Mouse (Mus musculus) heart, adult 2 months (tissue): Measurements from ENCODE around the gene D630003M21Rik. TPM values are rescaled to one million over a fixed set of nuclear protein-coding genes. Genes with fewer than 3 reads are reported as not detected.

Experiments
- DNase-seq, 2 experiments: peaks; one replicate each; pipeline ENCODE4 v3.0.0; 2021
- H3K27ac ChIP-seq: fragments of 200-600 bp; 2 replicates; pipeline ENCODE4 v1.8.1; 2022
- H3K27me3 ChIP-seq: fragments of 200-500 bp; 2 replicates; pipeline ENCODE4 v1.6.1; 2012; ENCODE audit warnings: mild to moderate bottlenecking, low read length, inconsistent platforms, mixed read lengths; ENCODE audit not compliant: control insufficient read depth, insufficient read depth
- H3K36me3 ChIP-seq: fragments of 200-500 bp; 2 replicates; pipeline ENCODE4 v1.6.1; 2012; ENCODE audit warnings: low read length, inconsistent platforms; ENCODE audit not compliant: control insufficient read depth, insufficient read depth
- H3K4me1 ChIP-seq: fragments of 200-500 bp; 2 replicates; pipeline ENCODE4 v1.6.1; 2011; ENCODE audit warnings: low read length; ENCODE audit not compliant: control insufficient read depth, insufficient read depth
- H3K4me3 ChIP-seq: fragments of 200-600 bp; 2 replicates; pipeline ENCODE4 v1.8.1; 2022
- H3K79me2 ChIP-seq: fragments of 200-500 bp; replicated peaks from 2 replicates; pipeline ENCODE4 v1.6.1; 2012; ENCODE audit warnings: mild to moderate bottlenecking, inconsistent platforms, low read length, moderate library complexity, mixed read lengths; ENCODE audit not compliant: control insufficient read depth, insufficient read depth
- H3K9ac ChIP-seq: fragments of 200-500 bp; 2 replicates; pipeline ENCODE4 v1.6.1; 2012; ENCODE audit warnings: low read depth, mild to moderate bottlenecking, control low read depth, inconsistent platforms, low read length, mixed read lengths
- CTCF ChIP-seq: fragments of 200-600 bp; IDR thresholded peaks from 2 replicates; pipeline ENCODE4 v1.8.1; 2022; ENCODE audit warnings: antibody characterized with exemption, mild to moderate bottlenecking, moderate library complexity
- EP300 ChIP-seq: fragments of 200-500 bp; IDR thresholded peaks from 2 replicates; pipeline ENCODE4 v1.6.1; 2011; ENCODE audit warnings: low read depth, low read length, control low read depth; ENCODE audit not compliant: insufficient read depth
- POLR2A ChIP-seq: fragments of 200-500 bp; IDR thresholded peaks from 2 replicates; pipeline ENCODE4 v1.6.1; 2011; ENCODE audit warnings: mild to moderate bottlenecking, low read depth, low read length, control low read depth; ENCODE audit not compliant: insufficient read depth
- WGBS: fragments of 180-500 bp; shearing (Covaris S2); methylation state at CpG from one replicate; pipeline ENCODE4 v1.1.7; 2018; 5-methylcytosine and 5-hydroxymethylcytosine counted together
- intact Hi-C: fragments of 180-260 bp; cut with DNase I; formaldehyde crosslinking; loops from one replicate; pipeline ENCODE4 v1.15.1; 2025
- long read RNA-seq: library from polyadenylated mRNA; stranded (forward); transcript quantifications from one replicate; pipeline ENCODE4 v2.0.0, GENCODE M21; 2021
- polyA plus RNA-seq: library from polyadenylated mRNA; depleted of rRNA; stranded (reverse); fragments of >200 nt; gene quantifications from 2 replicates; pipeline ENCODE4 v1.2.3, GENCODE M21; 2012; rRNA removed
- total RNA-seq, 2 experiments: library from RNA; stranded (reverse); gene quantifications; 2 replicates each; pipeline ENCODE4 v1.2.3; 2021

The D630003M21Rik gene
- total RNA-seq, result 1 to 10 TPM; 4.6 to 6.7 TPM
- 6.6 and 9.7 TPM in 2 replicates for polyA plus RNA-seq
- long read RNA-seq, partial matches to known transcripts, result 1 of 3 reads
- long read RNA-seq, other reads (novel, unspliced or antisense), result 1 of 3 reads

DNA sequence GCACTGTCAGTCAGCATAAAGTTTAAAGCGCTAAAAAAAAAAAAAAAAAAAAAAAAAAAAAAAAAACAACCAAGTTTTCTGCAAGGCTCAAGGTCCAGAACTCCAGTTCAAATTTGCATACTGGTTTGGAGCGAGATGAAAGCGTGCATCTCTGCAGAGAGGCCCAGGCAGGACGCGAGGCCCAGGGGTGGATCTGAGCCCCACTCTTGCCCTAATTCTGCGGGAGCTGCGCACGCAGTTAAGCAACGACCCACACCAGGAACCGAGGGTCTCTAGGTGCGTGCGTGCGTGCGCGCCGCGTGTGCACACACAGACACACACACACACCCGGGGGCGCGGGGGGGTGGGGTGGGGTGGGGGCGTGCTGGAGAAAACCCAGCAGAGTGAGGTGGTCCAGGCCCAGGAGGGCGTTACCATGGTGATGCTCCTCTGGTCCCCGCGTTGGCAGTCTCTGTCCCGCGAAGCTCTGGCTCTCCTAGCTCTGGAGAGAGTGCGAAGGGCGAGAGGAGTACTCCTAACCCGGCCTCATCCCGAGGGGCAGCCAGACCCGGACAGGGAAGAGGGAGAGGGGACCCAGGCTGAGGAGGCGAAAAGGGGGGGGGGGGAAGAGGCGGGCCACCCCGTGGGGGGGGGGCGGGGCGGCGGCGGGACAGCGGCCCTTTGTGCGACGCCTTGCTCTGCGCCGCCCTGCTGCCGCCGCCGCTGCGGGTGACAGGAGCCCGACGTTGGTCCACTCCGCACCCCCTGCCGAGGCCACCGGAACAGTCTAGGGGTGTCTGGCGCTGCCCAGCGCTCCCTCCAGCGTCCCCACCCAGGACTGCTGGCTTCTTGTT, at the start of gene D630003M21Rik:
Gene D630003M21Rik (minus strand): TSS at position 553 of the 833 bp plus-strand sequence.
- 2% methylated on average over 39 of the region's 55 CpGs for whole genome bisulfite sequencing
- intact Hi-C loops, result no loop called here
- DNase-seq, result peak; percentile 35 to 58
- Histone ChIP-seq H3K4me3 (peak within 1 kb of the TSS; percentile 39), H3K4me1 (0 out of 2 replicates have a peak, but pooled peaks cover 2% of the 10 kb centered on the region), H3K36me3 (no peaks in the 10 kb centered on the region), H3K27me3 (no peaks in the 10 kb centered on the region), H3K79me2 (no peaks in the 10 kb centered on the region), H3K27ac (peak within 1 kb of the TSS; percentile 75), H3K9ac (peak within 1 kb of the TSS; percentile 79)
- TF ChIP-seq CTCF (peak; percentile 17; the same call in 1 of the 2 replicates), EP300 (no peak), POLR2A (0 out of 2 replicates have a peak, but pooled peaks have one; percentile 37)

DNA sequence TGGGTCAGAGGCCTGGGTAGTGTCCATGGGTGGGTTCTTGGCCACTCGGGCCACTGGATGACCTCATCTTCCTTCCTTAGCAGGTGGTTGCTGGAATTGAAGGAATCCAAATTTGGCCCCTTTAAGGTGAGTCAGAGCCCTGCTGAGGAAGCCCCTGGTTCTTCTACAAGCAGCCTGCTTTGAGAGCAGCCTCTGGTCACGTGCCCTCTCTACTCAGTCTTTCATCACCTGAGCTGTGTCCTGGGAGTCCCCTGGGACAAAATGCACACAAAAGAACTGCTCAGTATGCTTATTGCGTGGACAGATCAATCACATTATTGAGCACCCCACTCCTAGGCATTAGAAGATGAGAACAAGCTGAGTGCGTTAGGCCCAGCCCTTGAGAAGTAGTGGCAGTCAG, 47.9 kb upstream of the D630003M21Rik start:
- DNase-seq, result no peak
- TF ChIP-seq EP300 (no peak), CTCF (no peak), POLR2A (no peak)
- H3K36me3 ChIP-seq, result no peaks in the 10 kb centered on the region
- H3K27me3 ChIP-seq, result no peaks in the 10 kb centered on the region
- no peaks in the 10 kb centered on the region for H3K4me1 ChIP-seq
- no peaks in the 10 kb centered on the region for H3K79me2 ChIP-seq
- intact Hi-C loops, result no loop called here
- 62% methylated on average over 4 of the region's 4 CpGs for WGBS
- no peak overlapping the region for H3K4me3 ChIP-seq
- H3K9ac ChIP-seq, result no peak overlapping the region
- H3K27ac ChIP-seq, result no peak overlapping the region

DNA sequence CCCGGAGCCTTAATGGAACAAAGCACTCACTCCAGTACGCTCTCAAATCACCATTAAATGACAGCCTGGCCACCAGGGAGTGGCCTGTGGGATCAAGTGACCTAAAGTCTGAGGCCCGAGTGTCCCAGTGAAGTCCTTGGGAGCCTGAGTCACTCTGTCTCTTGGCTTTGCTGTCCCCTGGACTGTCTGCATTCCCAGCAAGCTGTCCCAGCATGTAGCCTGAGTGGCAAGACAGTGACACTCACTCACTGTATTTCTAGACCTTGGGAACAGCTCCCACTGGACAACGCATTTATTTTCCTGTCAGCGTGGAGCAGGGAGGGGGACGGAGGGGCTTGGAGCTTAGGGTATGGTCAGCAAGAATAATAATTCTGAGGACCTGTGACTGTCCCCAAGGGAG, 47.4 kb upstream of the D630003M21Rik start:
- Histone ChIP-seq H3K36me3 (no peaks in the 10 kb centered on the region), H3K27me3 (no peaks in the 10 kb centered on the region), H3K27ac (no peak overlapping the region), H3K9ac (no peak overlapping the region), H3K4me3 (no peak overlapping the region), H3K4me1 (no peaks in the 10 kb centered on the region), H3K79me2 (no peaks in the 10 kb centered on the region)
- WGBS, result 46% methylated on average over 6 of the region's 6 CpGs
- TF ChIP-seq CTCF, result no peak
- TF ChIP-seq POLR2A, result no peak
- TF ChIP-seq EP300, result no peak
- intact Hi-C loops, result no loop called here
- DNase-seq, result no peak

DNA sequence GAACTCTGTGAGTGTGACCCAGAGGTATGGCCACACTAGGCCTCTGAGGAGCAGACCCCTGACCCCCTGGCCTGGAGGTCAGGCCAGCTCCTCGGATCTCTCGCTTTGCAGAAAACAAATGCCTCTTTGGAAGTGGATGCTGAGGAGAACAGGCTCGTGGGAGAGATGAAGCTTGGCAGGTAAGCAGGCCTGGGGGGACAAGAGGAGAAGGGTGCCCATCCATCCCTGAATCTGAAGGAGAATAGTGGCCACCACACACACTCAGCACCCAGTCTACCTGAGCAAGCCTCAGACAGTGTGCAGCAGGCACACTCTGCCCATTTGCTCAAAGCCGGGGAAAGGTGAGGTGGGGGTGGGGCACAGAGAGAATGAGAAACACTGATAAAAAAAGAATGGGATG, 46.8 kb upstream of the D630003M21Rik start:
- 90% methylated on average over 4 of the region's 4 CpGs for WGBS
- TF ChIP-seq CTCF (no peak), POLR2A (no peak), EP300 (no peak)
- intact Hi-C loops, result no loop called here

DNA sequence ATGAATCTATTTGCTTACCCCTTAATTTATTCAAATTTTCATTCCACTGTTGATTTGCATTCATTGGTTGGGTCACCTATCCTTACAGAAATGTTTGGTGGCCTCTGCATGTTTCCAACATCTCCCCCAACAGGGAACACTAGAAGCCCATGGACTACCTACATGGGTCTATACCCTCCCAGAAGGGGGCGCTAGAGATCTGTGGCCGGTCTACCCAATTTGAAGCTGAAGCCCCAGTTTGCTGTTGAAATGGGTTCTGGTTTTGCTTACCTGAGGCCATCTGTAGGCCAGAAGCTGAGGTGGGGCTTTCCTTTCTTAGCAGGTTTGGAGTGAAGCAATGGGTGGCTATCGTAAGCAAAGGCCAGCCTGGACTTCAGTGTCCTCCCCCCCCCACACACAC, 46.3 kb upstream of the D630003M21Rik start:
- 88% methylated on average over 3 of the region's 3 CpGs for WGBS
- no peak for TF ChIP-seq POLR2A
- peak; percentile 23 for TF ChIP-seq CTCF
- no peaks in the 10 kb centered on the region for H3K36me3 ChIP-seq
- H3K9ac ChIP-seq, result no peak overlapping the region
- H3K4me3 ChIP-seq, result no peak overlapping the region
- no peaks in the 10 kb centered on the region for H3K79me2 ChIP-seq
- H3K27me3 ChIP-seq, result no peaks in the 10 kb centered on the region
- intact Hi-C loops, result no loop called here
- DNase-seq, result no peak
- H3K4me1 ChIP-seq, result no peaks in the 10 kb centered on the region
- H3K27ac ChIP-seq, result no peak overlapping the region

More for the DNA sequence above, 46.8 kb upstream of the D630003M21Rik start:
- H3K4me3 ChIP-seq, result no peak overlapping the region
- no peaks in the 10 kb centered on the region for H3K36me3 ChIP-seq
- H3K27ac ChIP-seq, result no peak overlapping the region
- H3K9ac ChIP-seq, result no peak overlapping the region
- no peaks in the 10 kb centered on the region for H3K27me3 ChIP-seq
- H3K79me2 ChIP-seq, result no peaks in the 10 kb centered on the region
- H3K4me1 ChIP-seq, result no peaks in the 10 kb centered on the region
- no peak for DNase-seq

DNA sequence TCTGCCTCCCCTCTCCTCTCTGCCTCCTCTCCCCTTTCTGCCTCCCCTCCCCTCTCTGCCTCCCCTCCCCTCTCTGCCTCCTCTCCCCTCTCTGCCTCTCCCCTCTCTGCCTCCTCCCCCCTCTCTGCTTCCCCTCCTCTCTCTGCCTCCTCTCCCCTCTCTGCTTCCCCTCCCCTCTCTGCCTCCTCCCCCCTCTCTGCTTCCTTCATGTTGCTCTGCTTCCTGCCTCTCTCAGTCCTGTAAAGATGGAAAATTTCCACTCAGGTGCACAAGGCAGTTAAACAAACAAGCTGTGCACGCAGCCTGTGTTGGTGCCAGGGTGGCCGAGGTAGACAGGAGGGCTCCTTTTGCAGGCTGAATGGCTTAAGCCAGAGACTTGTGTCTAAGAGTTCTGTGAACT, 44.6 kb upstream of the D630003M21Rik start:
- Histone ChIP-seq H3K27me3 (no peaks in the 10 kb centered on the region), H3K36me3 (no peaks in the 10 kb centered on the region), H3K4me3 (no peak overlapping the region), H3K9ac (no peak overlapping the region), H3K4me1 (no peaks in the 10 kb centered on the region), H3K27ac (no peak overlapping the region), H3K79me2 (no peaks in the 10 kb centered on the region)
- intact Hi-C loops, result no loop called here
- WGBS, result 25% methylated on average over 2 of the region's 2 CpGs
- no peak for DNase-seq
- no peak for TF ChIP-seq EP300
- TF ChIP-seq POLR2A, result no peak
- no peak for TF ChIP-seq CTCF
